Mouse (Mus musculus) heart, embryonic 14.5 days (tissue): ENCODE measurements at regions not wholly inside any gene's neighbourhood (a gene's known extent, or its start where the extent isn't known, plus 50 kb on each side); places are given as distances from the start of the nearest gene placed in this dataset.

Experiments
- ATAC-seq: fragments of 200-750 bp; cut with Nextera tagmentation; 2 replicates; pipeline ENCODE4 v1.8.0; 2017; ENCODE audit warnings: low read depth, moderate TSS enrichment; ENCODE audit not compliant: insufficient number of reproducible peaks, insufficient read depth, low FRiP score
- H3K27ac ChIP-seq, 2 experiments: fragments of 200-500 bp in 1 of 2; fragments of 300-500 bp in 1 of 2; sonication (generic) in 1 of 2; replicated peaks in 1 of 2; 2 replicates each; pipeline ENCODE4 v1.5.1; 2012 to 2014; ENCODE audit warnings: low read depth in 2 of 2, low read length in 2 of 2, control low read depth in 1 of 2, mild to moderate bottlenecking in 1 of 2, mixed read lengths in 1 of 2; ENCODE audit not compliant: control insufficient read depth in 1 of 2, insufficient read depth in 1 of 2
- H3K27me3 ChIP-seq: fragments of 300-500 bp; sonication (generic); 2 replicates; pipeline ENCODE4 v1.6.1; 2014; ENCODE audit warnings: mild to moderate bottlenecking, low read length, control low read depth; ENCODE audit not compliant: control insufficient read depth, insufficient read depth
- H3K36me3 ChIP-seq: fragments of 300-500 bp; sonication (generic); 2 replicates; pipeline ENCODE4 v1.6.1; 2014; ENCODE audit warnings: mild to moderate bottlenecking, control low read depth, low read length, mixed read lengths; ENCODE audit not compliant: control insufficient read depth, insufficient read depth
- H3K4me1 ChIP-seq, 2 experiments: fragments of 200-500 bp in 1 of 2; fragments of 300-500 bp in 1 of 2; sonication (generic) in 1 of 2; 2 replicates each; pipeline ENCODE4 v1.6.1; 2012 to 2014; ENCODE audit warnings: low read length in 2 of 2, control low read depth in 1 of 2, mixed read lengths in 1 of 2; ENCODE audit not compliant: control insufficient read depth in 2 of 2, insufficient read depth in 2 of 2
- H3K4me2 ChIP-seq: fragments of 300-500 bp; sonication (generic); 2 replicates; pipeline ENCODE4 v1.6.1; 2014; ENCODE audit warnings: mild to moderate bottlenecking, low read length
- H3K4me3 ChIP-seq, 2 experiments: fragments of 200-500 bp in 1 of 2; fragments of 300-500 bp in 1 of 2; sonication (generic) in 1 of 2; 2 replicates each; pipeline ENCODE4 v1.5.1; 2012 to 2014; ENCODE audit warnings: low read length in 2 of 2, mild to moderate bottlenecking in 2 of 2, control low read depth in 1 of 2, low read depth in 1 of 2, moderate library complexity in 1 of 2; ENCODE audit not compliant: control insufficient read depth in 1 of 2, insufficient read depth in 1 of 2
- H3K9ac ChIP-seq: fragments of 300-500 bp; sonication (generic); 2 replicates; pipeline ENCODE4 v1.6.1; 2014; ENCODE audit warnings: mild to moderate bottlenecking, low read length
- H3K9me3 ChIP-seq: fragments of 300-500 bp; sonication (generic); 2 replicates; pipeline ENCODE4 v1.6.1; 2016; ENCODE audit warnings: low read length, control low read depth; ENCODE audit not compliant: control insufficient read depth
- WGBS: fragments of 180-500 bp; shearing (Covaris S2); extraction: QIAGEN DNeasy Blood & Tissue Kit; methylation state at CpG from one replicate; pipeline ENCODE4 v1.1.7; 2014; 5-methylcytosine and 5-hydroxymethylcytosine counted together

GRCm38 (mm10) chr1:177591742-177592141, 137.9 kb upstream of the 1700016C15Rik start:
- H3K36me3 ChIP-seq = no peaks in the 10 kb centered on the region

GRCm38 (mm10) chr1:177592337-177592736, 137.3 kb upstream of the 1700016C15Rik start:
- 90% methylated on average over 9 of the region's 9 CpGs for WGBS
- no peak overlapping the region for H3K4me3 ChIP-seq

More at GRCm38 (mm10) chr1:177591742-177592141, 137.9 kb upstream of the 1700016C15Rik start:
- Histone ChIP-seq H3K9me3 (no peaks in the 10 kb centered on the region), H3K27ac (no peak overlapping the region), H3K27me3 (no peaks in the 10 kb centered on the region), H3K4me2 (no peak overlapping the region), H3K4me1 (no peaks in the 10 kb centered on the region), H3K9ac (no peak overlapping the region), H3K4me3 (no peak overlapping the region)
- 85% methylated on average over 3 of the region's 3 CpGs for WGBS
- no peak for ATAC-seq

GRCm38 (mm10) chr1:177594341-177594740, 135.3 kb upstream of the 1700016C15Rik start:
- Histone ChIP-seq H3K27me3 (no peaks in the 10 kb centered on the region), H3K4me2 (no peak overlapping the region), H3K36me3 (no peaks in the 10 kb centered on the region), H3K9ac (no peak overlapping the region), H3K27ac (no peak overlapping the region), H3K9me3 (no peaks in the 10 kb centered on the region), H3K4me1 (no peaks in the 10 kb centered on the region), H3K4me3 (no peak overlapping the region)
- no peak for ATAC-seq
- 82% methylated on average over 13 of the region's 13 CpGs for WGBS

More at GRCm38 (mm10) chr1:177592337-177592736, 137.3 kb upstream of the 1700016C15Rik start:
- no peak for ATAC-seq
- H3K27me3 ChIP-seq = no peaks in the 10 kb centered on the region
- no peak overlapping the region for H3K27ac ChIP-seq
- no peaks in the 10 kb centered on the region for H3K9me3 ChIP-seq
- no peak overlapping the region for H3K4me2 ChIP-seq
- H3K9ac ChIP-seq = no peak overlapping the region
- no peaks in the 10 kb centered on the region for H3K4me1 ChIP-seq
- H3K36me3 ChIP-seq = no peaks in the 10 kb centered on the region

- Histone ChIP-seq H3K36me3 (no peaks in the 10 kb centered on the region), H3K27ac (no peak overlapping the region), H3K9me3 (no peaks in the 10 kb centered on the region), H3K4me1 (no peaks in the 10 kb centered on the region), H3K9ac (no peak overlapping the region), H3K4me2 (no peak overlapping the region), H3K4me3 (no peak overlapping the region), H3K27me3 (no peaks in the 10 kb centered on the region)
- ATAC-seq = no peak
- 77% methylated on average over 7 of the region's 7 CpGs for WGBS
Measured at GRCm38 (mm10) chr1:177595326-177595914, 134.2 kb upstream of the 1700016C15Rik start.

GRCm38 (mm10) chr1:177597036-177597435, 132.6 kb upstream of the 1700016C15Rik start:
- no peak for ATAC-seq
- H3K4me3 ChIP-seq = no peak overlapping the region
- H3K36me3 ChIP-seq = no peaks in the 10 kb centered on the region
- 76% methylated on average over 4 of the region's 4 CpGs for WGBS
- H3K4me1 ChIP-seq = no peaks in the 10 kb centered on the region
- H3K4me2 ChIP-seq = no peak overlapping the region
- no peak overlapping the region for H3K9ac ChIP-seq
- no peaks in the 10 kb centered on the region for H3K9me3 ChIP-seq
- no peaks in the 10 kb centered on the region for H3K27me3 ChIP-seq
- H3K27ac ChIP-seq = no peak overlapping the region

- no peak for ATAC-seq
- 0 out of 2 replicates have a peak overlapping the region, but pooled peaks have one; percentile 16 for H3K4me2 ChIP-seq
Measured at GRCm38 (mm10) chr1:177605353-177605969, 124.2 kb upstream of the 1700016C15Rik start.

GRCm38 (mm10) chr1:177607565-177607964, 122.0 kb upstream of the 1700016C15Rik start:
- Histone ChIP-seq H3K4me1 (peaks cover 8 to 13% of the 10 kb centered on the region in 2 experiments; a peak in 3 of 4 replicates), H3K4me3 (no peak overlapping the region), H3K9ac (no peak overlapping the region), H3K9me3 (no peaks in the 10 kb centered on the region), H3K27me3 (no peaks in the 10 kb centered on the region), H3K4me2 (no peak overlapping the region), H3K36me3 (no peaks in the 10 kb centered on the region), H3K27ac (no peak overlapping the region)
- ATAC-seq = no peak
- WGBS = 78% methylated on average over 2 of the region's 2 CpGs

More at GRCm38 (mm10) chr1:177605353-177605969, 124.2 kb upstream of the 1700016C15Rik start:
- WGBS = 4% methylated on average over 6 of the region's 6 CpGs
- Histone ChIP-seq H3K9ac (no peak overlapping the region), H3K4me3 (no peak overlapping the region), H3K9me3 (no peaks in the 10 kb centered on the region), H3K27me3 (no peaks in the 10 kb centered on the region), H3K27ac (no peak overlapping the region), H3K36me3 (no peaks in the 10 kb centered on the region), H3K4me1 (peaks cover 8 to 13% of the 10 kb centered on the region in 2 experiments; a peak in 3 of 4 replicates)
